Mouse (Mus musculus) heart, adult 2 months (tissue): ENCODE results near the gene Yif1b. TPM values are rescaled to one million over a fixed set of nuclear protein-coding genes. Genes with fewer than 3 reads are reported as not detected.
A peak's percentile ranks its signal among the peaks of the same experiment; 100 is the strongest.

ENCODE experiments used
- DNase-seq, 2 experiments: peaks; one replicate each; pipeline ENCODE4 v3.0.0; 2021
- H3K27ac ChIP-seq: fragments of 200-600 bp; 2 replicates; pipeline ENCODE4 v1.8.1; 2022
- H3K27me3 ChIP-seq: fragments of 200-500 bp; 2 replicates; pipeline ENCODE4 v1.6.1; 2012; ENCODE audit warnings: mild to moderate bottlenecking, low read length, inconsistent platforms, mixed read lengths; ENCODE audit not compliant: control insufficient read depth, insufficient read depth
- H3K36me3 ChIP-seq: fragments of 200-500 bp; 2 replicates; pipeline ENCODE4 v1.6.1; 2012; ENCODE audit warnings: low read length, inconsistent platforms; ENCODE audit not compliant: control insufficient read depth, insufficient read depth
- H3K4me1 ChIP-seq: fragments of 200-500 bp; 2 replicates; pipeline ENCODE4 v1.6.1; 2011; ENCODE audit warnings: low read length; ENCODE audit not compliant: control insufficient read depth, insufficient read depth
- H3K4me3 ChIP-seq: fragments of 200-600 bp; 2 replicates; pipeline ENCODE4 v1.8.1; 2022
- H3K79me2 ChIP-seq: fragments of 200-500 bp; replicated peaks from 2 replicates; pipeline ENCODE4 v1.6.1; 2012; ENCODE audit warnings: mild to moderate bottlenecking, inconsistent platforms, low read length, moderate library complexity, mixed read lengths; ENCODE audit not compliant: control insufficient read depth, insufficient read depth
- H3K9ac ChIP-seq: fragments of 200-500 bp; 2 replicates; pipeline ENCODE4 v1.6.1; 2012; ENCODE audit warnings: low read depth, mild to moderate bottlenecking, control low read depth, inconsistent platforms, low read length, mixed read lengths
- CTCF ChIP-seq: fragments of 200-600 bp; IDR thresholded peaks from 2 replicates; pipeline ENCODE4 v1.8.1; 2022; ENCODE audit warnings: antibody characterized with exemption, mild to moderate bottlenecking, moderate library complexity
- EP300 ChIP-seq: fragments of 200-500 bp; IDR thresholded peaks from 2 replicates; pipeline ENCODE4 v1.6.1; 2011; ENCODE audit warnings: low read depth, low read length, control low read depth; ENCODE audit not compliant: insufficient read depth
- POLR2A ChIP-seq: fragments of 200-500 bp; IDR thresholded peaks from 2 replicates; pipeline ENCODE4 v1.6.1; 2011; ENCODE audit warnings: mild to moderate bottlenecking, low read depth, low read length, control low read depth; ENCODE audit not compliant: insufficient read depth
- WGBS: fragments of 180-500 bp; shearing (Covaris S2); methylation state at CpG from one replicate; pipeline ENCODE4 v1.1.7; 2018; 5-methylcytosine and 5-hydroxymethylcytosine counted together
- intact Hi-C: fragments of 180-260 bp; cut with DNase I; formaldehyde crosslinking; loops from one replicate; pipeline ENCODE4 v1.15.1; 2025
- polyA plus RNA-seq: library from polyadenylated mRNA; depleted of rRNA; stranded (reverse); fragments of >200 nt; gene quantifications from 2 replicates; pipeline ENCODE4 v1.2.3, GENCODE M21; 2012
- total RNA-seq, 2 experiments: library from RNA; stranded (reverse); gene quantifications; 2 replicates each; pipeline ENCODE4 v1.2.3; 2021

The Yif1b gene
- total and polyA plus RNA-seq, 3 experiments: 63.6 to 138 (median 74.6) TPM

GRCm38 (mm10) chr7:29247314-29247700, 9.2 kb downstream of the Yif1b start:
- H3K27me3 ChIP-seq: no peaks in the 10 kb centered on the region
- no peaks in the 10 kb centered on the region; the same call in 1 of the 2 replicates for H3K4me1 ChIP-seq
- peak overlapping the region; percentile 66 for H3K9ac ChIP-seq
- intact Hi-C loops: loop anchor here (1.0 to 5.0 kb wide), 2 partner anchors 35 to 50 kb away; partner anchors contain the start of gene Spint2
- peak; percentile 77 to 91 for DNase-seq
- peak overlapping the region; percentile 35; the same call in 1 of the 2 replicates for H3K4me3 ChIP-seq
- H3K27ac ChIP-seq: peak overlapping the region; percentile 54; the same call in 1 of the 2 replicates
- no peaks in the 10 kb centered on the region for H3K36me3 ChIP-seq
- TF ChIP-seq EP300 (no peak), CTCF (peak; percentile 97)
- WGBS: 33% methylated on average over 16 of the region's 16 CpGs
- no peaks in the 10 kb centered on the region for H3K79me2 ChIP-seq

- Histone ChIP-seq H3K4me3 (peak overlapping the region; percentile 35), H3K36me3 (no peaks in the 10 kb centered on the region), H3K27ac (peak overlapping the region; percentile 54), H3K27me3 (no peaks in the 10 kb centered on the region), H3K79me2 (no peaks in the 10 kb centered on the region), H3K9ac (peak overlapping the region; percentile 66), H3K4me1 (no peaks in the 10 kb centered on the region; the same call in 1 of the 2 replicates)
- WGBS: 18% methylated on average over 19 of the region's 19 CpGs
- DNase-seq: peak in 1 of 2 experiments; percentile 33
- intact Hi-C loops: loop anchor here (1.0 to 5.0 kb wide), 2 partner anchors 35 to 50 kb away; partner anchors contain the start of gene Spint2
- TF ChIP-seq CTCF (no peak), EP300 (no peak)
These were observed 9.6 kb downstream of the Yif1b start for GRCm38 (mm10) chr7:29247706-29248105.

- Histone ChIP-seq H3K27ac (peak within 1 kb of the TSS; percentile 54), H3K79me2 (no peaks in the 10 kb centered on the region), H3K4me3 (peak within 1 kb of the TSS; percentile 35), H3K36me3 (no peaks in the 10 kb centered on the region), H3K9ac (peak within 1 kb of the TSS; percentile 66), H3K4me1 (no peaks in the 10 kb centered on the region; the same call in 1 of the 2 replicates), H3K27me3 (no peaks in the 10 kb centered on the region)
- WGBS: 20% methylated on average over 20 of the region's 20 CpGs
- peak; percentile 60 to 62 for DNase-seq
- intact Hi-C loops: loop anchor here (5.0 kb wide), 1 partner anchor 34 kb away; the partner anchor contains the start of gene Spint2
- TF ChIP-seq EP300 (0 out of 2 replicates have a peak, but pooled peaks have one; percentile 11), POLR2A (0 out of 2 replicates have a peak, but pooled peaks have one; percentile 17), CTCF (peak; percentile 53)
These were observed 10.2 kb downstream of the Yif1b start, which contains the start of gene 2200002D01Rik for GRCm38 (mm10) chr7:29248261-29248841. 2200002D01Rik (minus strand) TSS chr7:29248466.

GRCm38 (mm10) chr7:29251166-29251565, 13.0 kb downstream of the Yif1b start:
- no peak for DNase-seq
- TF ChIP-seq EP300: no peak
- no peak for TF ChIP-seq POLR2A
- TF ChIP-seq CTCF: no peak
- no peaks in the 10 kb centered on the region for H3K79me2 ChIP-seq
- no peak overlapping the region for H3K9ac ChIP-seq
- intact Hi-C loops: no loop called here
- no peaks in the 10 kb centered on the region for H3K27me3 ChIP-seq
- H3K4me1 ChIP-seq: no peaks in the 10 kb centered on the region; the same call in 1 of the 2 replicates
- H3K36me3 ChIP-seq: no peaks in the 10 kb centered on the region
- H3K4me3 ChIP-seq: no peak overlapping the region
- H3K27ac ChIP-seq: no peak overlapping the region
- 71% methylated on average over 3 of the region's 3 CpGs for WGBS

GRCm38 (mm10) chr7:29253842-29254241, 15.7 kb downstream of the Yif1b start:
- no peak overlapping the region for H3K4me3 ChIP-seq
- H3K36me3 ChIP-seq: no peaks in the 10 kb centered on the region
- H3K27ac ChIP-seq: peak overlapping the region; percentile 9; the same call in 1 of the 2 replicates
- no peaks in the 10 kb centered on the region for H3K27me3 ChIP-seq
- no peak for DNase-seq
- TF ChIP-seq POLR2A (no peak), CTCF (no peak), EP300 (0 out of 2 replicates have a peak, but pooled peaks have one; percentile 15)
- H3K4me1 ChIP-seq: no peaks in the 10 kb centered on the region
- intact Hi-C loops: no loop called here
- H3K79me2 ChIP-seq: no peaks in the 10 kb centered on the region
- no peak overlapping the region for H3K9ac ChIP-seq
- WGBS: 34% methylated on average over 5 of the region's 5 CpGs

GRCm38 (mm10) chr7:29255875-29256274, 17.7 kb downstream of the Yif1b start:
- intact Hi-C loops: no loop called here
- TF ChIP-seq CTCF (no peak), POLR2A (no peak), EP300 (no peak)
- Histone ChIP-seq H3K79me2 (no peaks in the 10 kb centered on the region), H3K36me3 (no peaks in the 10 kb centered on the region), H3K27me3 (no peaks in the 10 kb centered on the region), H3K4me3 (no peak overlapping the region), H3K9ac (no peak overlapping the region), H3K4me1 (no peaks in the 10 kb centered on the region), H3K27ac (no peak overlapping the region)
- 73% methylated on average over 4 of the region's 4 CpGs for WGBS
- no peak for DNase-seq
